Mouse (Mus musculus): ENCODE data around the gene Gpc5. TPM values are rescaled to one million over a fixed set of nuclear protein-coding genes. Genes with fewer than 3 reads are reported as not detected.

Gpc5 gene
- polyA plus RNA-seq, 1 experiment from 2014 or later, result 21.3 TPM

DNA sequence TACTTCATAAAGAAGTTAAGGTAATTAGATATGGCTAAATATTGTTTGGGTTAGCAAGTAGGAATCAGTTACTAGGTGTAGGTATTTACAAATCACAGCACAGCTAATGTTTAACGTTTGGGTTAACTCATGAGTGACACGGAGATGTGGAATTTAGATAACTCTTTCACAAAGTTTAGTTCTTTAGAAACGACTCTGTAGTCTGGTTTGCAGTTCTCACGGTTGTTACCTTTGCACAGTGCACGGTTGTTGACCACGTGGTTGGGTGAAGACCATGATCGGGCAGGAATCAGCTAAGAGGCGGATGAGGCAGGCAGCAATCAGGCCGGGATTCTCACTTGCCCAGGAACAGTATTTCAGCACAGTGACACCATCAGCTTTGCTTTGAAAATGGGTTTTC lies 26.6 kb downstream of the Gpc5 start:
- Histone ChIP-seq H3K27me3 (replicated peaks) (no peaks in the 10 kb centered on the region), H3K4me3 (replicated peaks) (no peak overlapping the region), H3K4me2 (no peak overlapping the region), H3K4me1 (no peaks in the 10 kb centered on the region), H3K9ac (replicated peaks) (no peak overlapping the region), H3K36me3 (no peaks in the 10 kb centered on the region), H3K27ac (replicated peaks) (no peak overlapping the region), H3K9me3 (replicated peaks) (no peaks in the 10 kb centered on the region)
- 88% methylated on average over 9 of the region's 9 CpGs for WGBS
- ATAC-seq (ENCODE audit: low FRiP score), result no peak

DNA sequence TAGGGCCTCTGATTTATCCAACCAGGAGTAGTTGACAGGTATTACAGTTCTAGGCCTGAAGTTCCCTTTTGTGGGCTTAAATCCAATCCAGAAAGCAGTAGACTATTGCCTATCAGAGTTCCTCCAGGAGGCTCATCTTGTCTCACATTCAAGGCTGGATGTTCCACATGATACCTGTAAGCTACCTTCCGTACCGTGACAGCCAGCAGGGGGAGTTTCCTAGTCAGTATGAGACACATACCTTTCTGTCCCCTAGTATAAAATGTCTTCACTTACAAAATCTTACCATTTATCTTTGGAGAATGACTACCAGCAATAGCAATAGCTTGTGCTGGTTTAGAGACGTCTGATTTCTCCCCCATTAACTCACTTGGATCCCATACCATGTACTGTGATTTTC lies 56.8 kb downstream of the Gpc5 start:
- H3K9ac ChIP-seq (replicated peaks), result no peak overlapping the region
- no peak overlapping the region for H3K27ac ChIP-seq (replicated peaks)
- H3K27me3 ChIP-seq (replicated peaks), result no peaks in the 10 kb centered on the region
- no peaks in the 10 kb centered on the region for H3K9me3 ChIP-seq (replicated peaks)
- H3K4me3 ChIP-seq (replicated peaks), result no peak overlapping the region
- ATAC-seq (ENCODE audit: low FRiP score), result no peak
- no peaks in the 10 kb centered on the region for H3K36me3 ChIP-seq
- 79% methylated on average over 3 of the region's 3 CpGs for WGBS
- H3K4me2 ChIP-seq, result no peak overlapping the region
- H3K4me1 ChIP-seq, result no peaks in the 10 kb centered on the region

DNA sequence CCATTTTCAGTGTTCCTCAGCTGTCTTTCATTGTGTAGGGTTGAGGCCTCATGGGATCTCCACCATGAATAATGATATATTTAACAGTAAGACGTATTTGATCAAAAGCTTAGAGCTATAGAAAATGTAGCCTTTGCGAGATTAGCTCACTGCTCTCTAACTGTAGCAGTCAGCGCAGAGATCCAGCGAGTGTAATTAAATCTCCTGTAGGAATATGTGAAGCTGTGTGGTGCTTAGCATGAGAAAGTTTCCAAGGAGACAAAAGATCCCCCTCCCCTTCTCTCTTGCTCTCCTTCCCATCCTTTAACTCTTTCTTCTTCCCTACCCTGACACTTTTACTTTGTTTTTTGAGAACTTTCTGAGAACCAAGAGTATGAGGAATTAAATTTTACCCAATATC lies 64.6 kb downstream of the Gpc5 start:
- no peak overlapping the region for H3K9ac ChIP-seq (replicated peaks)
- no peaks in the 10 kb centered on the region for H3K9me3 ChIP-seq (replicated peaks)
- no peak overlapping the region for H3K4me3 ChIP-seq (replicated peaks)
- no peaks in the 10 kb centered on the region for H3K36me3 ChIP-seq
- H3K27ac ChIP-seq (replicated peaks), result no peak overlapping the region
- no peak for ATAC-seq (ENCODE audit: low FRiP score)
- H3K4me1 ChIP-seq, result no peaks in the 10 kb centered on the region
- no peak overlapping the region for H3K4me2 ChIP-seq
- H3K27me3 ChIP-seq (replicated peaks), result no peaks in the 10 kb centered on the region
- WGBS, result 58% methylated on average over 4 of the region's 4 CpGs

DNA sequence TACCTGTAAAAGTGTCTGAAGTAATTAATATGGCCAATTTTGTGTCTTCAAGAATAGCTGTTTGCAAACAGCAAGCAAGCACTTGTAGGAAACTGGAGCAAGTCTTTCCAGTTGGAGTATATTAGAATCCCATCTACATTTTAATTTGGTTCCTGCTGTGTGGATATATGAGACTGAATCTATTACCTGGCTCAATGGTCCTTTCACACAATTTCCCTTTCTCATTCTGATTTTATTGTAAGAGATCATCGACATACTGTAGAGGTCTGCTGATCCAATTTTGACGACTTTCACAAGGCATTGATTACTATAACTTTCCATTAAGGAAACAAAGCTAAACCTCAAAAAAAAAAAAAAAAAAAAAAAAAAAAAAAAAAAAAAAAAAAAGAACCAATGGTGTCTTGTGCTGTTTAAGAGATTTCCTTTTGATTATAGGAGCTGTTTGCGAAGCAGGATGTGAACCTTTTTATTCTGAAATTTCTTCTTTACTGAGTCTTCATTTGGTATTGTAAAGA lies 85.4 kb downstream of the Gpc5 start:
- Histone ChIP-seq H3K36me3 (no peaks in the 10 kb centered on the region), H3K4me2 (no peak overlapping the region), H3K27ac (replicated peaks) (no peak overlapping the region), H3K27me3 (replicated peaks) (no peaks in the 10 kb centered on the region), H3K9ac (replicated peaks) (no peak overlapping the region), H3K4me1 (0 out of 2 replicates have a peak, but pooled peaks cover 2% of the 10 kb centered on the region), H3K4me3 (replicated peaks) (no peak overlapping the region), H3K9me3 (replicated peaks) (no peaks in the 10 kb centered on the region)
- 45% methylated on average over 3 of the region's 3 CpGs for WGBS
- no peak for ATAC-seq (ENCODE audit: low FRiP score)

DNA sequence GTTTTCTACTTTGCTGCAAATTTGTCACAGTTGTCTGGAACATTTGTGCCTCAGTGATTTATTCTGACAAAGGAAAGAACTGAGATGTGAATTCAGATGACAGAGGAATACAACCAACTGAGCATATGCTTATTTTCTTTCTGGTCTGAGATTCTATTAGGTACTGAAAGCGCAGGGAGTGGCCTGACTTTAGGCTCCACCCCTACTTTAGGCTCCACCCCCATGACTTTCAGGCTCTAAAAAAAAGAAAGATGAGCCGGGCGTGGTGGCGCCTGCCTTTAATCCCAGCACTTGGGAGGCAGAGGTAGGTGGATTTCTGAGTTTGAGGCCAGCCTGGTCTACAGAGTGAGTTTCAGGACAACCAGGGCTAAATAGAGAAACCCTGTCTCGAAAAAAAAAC lies 87.9 kb downstream of the Gpc5 start:
- no peaks in the 10 kb centered on the region for H3K9me3 ChIP-seq (replicated peaks)

DNA sequence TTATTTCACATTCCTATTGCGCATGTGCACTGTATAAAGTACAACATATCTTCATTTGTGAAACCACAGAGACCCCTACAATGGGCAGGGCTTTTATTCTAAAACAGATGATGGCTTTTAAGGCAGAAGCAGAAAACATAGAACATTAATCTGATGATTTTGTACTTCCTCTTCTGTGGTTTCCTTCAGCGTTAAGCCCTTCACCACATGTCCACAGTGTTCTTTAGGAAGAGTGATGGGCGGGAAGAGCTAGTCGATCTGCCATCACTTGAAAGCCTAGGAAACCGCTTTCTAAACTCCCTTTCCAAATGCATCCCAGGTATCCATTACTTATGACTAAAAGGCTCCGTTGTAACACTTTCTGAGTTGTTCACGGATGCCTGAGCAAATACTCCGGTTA lies 96.2 kb downstream of the Gpc5 start:
- Histone ChIP-seq H3K27me3 (replicated peaks) (no peaks in the 10 kb centered on the region), H3K4me3 (replicated peaks) (no peak overlapping the region), H3K9me3 (replicated peaks) (no peaks in the 10 kb centered on the region), H3K4me2 (no peak overlapping the region), H3K27ac (replicated peaks) (no peak overlapping the region), H3K9ac (replicated peaks) (no peak overlapping the region), H3K36me3 (no peaks in the 10 kb centered on the region), H3K4me1 (no peaks in the 10 kb centered on the region)
- whole genome bisulfite sequencing, result 86% methylated on average over 8 of the region's 8 CpGs
- no peak for ATAC-seq (ENCODE audit: low FRiP score)

More for the DNA sequence above, 87.9 kb downstream of the Gpc5 start:
- no peak for ATAC-seq (ENCODE audit: low FRiP score)
- 0 out of 2 replicates have a peak, but pooled peaks cover 2% of the 10 kb centered on the region for H3K4me1 ChIP-seq
- H3K4me3 ChIP-seq (replicated peaks), result no peak overlapping the region
- H3K9ac ChIP-seq (replicated peaks), result no peak overlapping the region
- H3K36me3 ChIP-seq, result no peaks in the 10 kb centered on the region
- H3K27ac ChIP-seq (replicated peaks), result no peak overlapping the region
- no peaks in the 10 kb centered on the region for H3K27me3 ChIP-seq (replicated peaks)
- H3K4me2 ChIP-seq, result no peak overlapping the region
- WGBS, result 77% methylated on average over 5 of the region's 5 CpGs

DNA sequence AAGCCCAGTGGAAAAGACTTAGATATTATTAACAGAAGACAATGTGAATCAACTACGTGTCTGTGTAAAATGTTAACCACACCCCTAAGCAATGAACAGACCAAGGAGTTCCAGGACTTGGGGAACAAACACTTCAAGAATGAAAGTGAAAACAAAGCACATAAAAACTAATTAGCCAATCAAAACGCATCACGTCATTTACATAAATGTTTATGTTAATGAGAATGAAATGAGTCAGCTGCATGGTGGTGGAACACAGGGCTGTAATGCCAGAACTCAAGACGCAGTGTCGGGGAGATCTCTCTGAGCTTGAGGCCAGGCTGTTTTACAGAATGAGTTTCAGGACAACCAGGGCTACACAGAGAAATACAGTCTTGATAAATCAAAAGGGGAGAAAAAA lies 136.1 kb downstream of the Gpc5 start:
- Histone ChIP-seq H3K4me3 (replicated peaks) (no peak overlapping the region), H3K4me2 (no peak overlapping the region), H3K9me3 (replicated peaks) (no peaks in the 10 kb centered on the region), H3K9ac (replicated peaks) (no peak overlapping the region), H3K36me3 (no peaks in the 10 kb centered on the region), H3K27ac (replicated peaks) (no peak overlapping the region), H3K4me1 (no peaks in the 10 kb centered on the region), H3K27me3 (replicated peaks) (no peaks in the 10 kb centered on the region)
- no peak for ATAC-seq (ENCODE audit: low FRiP score)
- 69% methylated on average over 5 of the region's 5 CpGs for WGBS

DNA sequence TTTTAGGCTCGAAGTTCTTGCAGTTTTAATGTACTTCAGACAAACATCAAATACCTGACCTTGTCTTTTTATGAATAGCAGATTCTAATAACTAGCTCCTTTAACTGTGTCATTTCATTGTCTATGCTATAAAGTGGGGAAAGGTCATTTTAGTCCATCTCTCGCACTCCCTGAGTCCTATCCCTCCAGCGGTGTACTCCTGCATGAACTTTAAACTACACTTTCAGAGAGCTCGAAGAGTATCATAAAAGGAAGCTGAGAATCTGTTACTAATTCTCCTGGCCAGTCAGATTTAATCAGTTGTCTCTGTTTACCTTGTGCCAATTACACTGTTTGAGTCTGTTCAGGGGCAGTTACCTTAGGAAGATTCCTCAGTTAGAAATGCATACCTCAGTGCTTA lies 144.4 kb downstream of the Gpc5 start:
- no peak overlapping the region for H3K4me3 ChIP-seq (replicated peaks)
- H3K36me3 ChIP-seq, result no peaks in the 10 kb centered on the region
- no peak overlapping the region for H3K9ac ChIP-seq (replicated peaks)
- 79% methylated on average over 4 of the region's 4 CpGs for WGBS
- H3K9me3 ChIP-seq (replicated peaks), result no peaks in the 10 kb centered on the region
- ATAC-seq (ENCODE audit: low FRiP score), result no peak
- H3K27ac ChIP-seq (replicated peaks), result no peak overlapping the region
- no peaks in the 10 kb centered on the region for H3K27me3 ChIP-seq (replicated peaks)
- H3K4me1 ChIP-seq, result 0 out of 2 replicates have a peak, but pooled peaks cover 2% of the 10 kb centered on the region
- H3K4me2 ChIP-seq, result no peak overlapping the region

DNA sequence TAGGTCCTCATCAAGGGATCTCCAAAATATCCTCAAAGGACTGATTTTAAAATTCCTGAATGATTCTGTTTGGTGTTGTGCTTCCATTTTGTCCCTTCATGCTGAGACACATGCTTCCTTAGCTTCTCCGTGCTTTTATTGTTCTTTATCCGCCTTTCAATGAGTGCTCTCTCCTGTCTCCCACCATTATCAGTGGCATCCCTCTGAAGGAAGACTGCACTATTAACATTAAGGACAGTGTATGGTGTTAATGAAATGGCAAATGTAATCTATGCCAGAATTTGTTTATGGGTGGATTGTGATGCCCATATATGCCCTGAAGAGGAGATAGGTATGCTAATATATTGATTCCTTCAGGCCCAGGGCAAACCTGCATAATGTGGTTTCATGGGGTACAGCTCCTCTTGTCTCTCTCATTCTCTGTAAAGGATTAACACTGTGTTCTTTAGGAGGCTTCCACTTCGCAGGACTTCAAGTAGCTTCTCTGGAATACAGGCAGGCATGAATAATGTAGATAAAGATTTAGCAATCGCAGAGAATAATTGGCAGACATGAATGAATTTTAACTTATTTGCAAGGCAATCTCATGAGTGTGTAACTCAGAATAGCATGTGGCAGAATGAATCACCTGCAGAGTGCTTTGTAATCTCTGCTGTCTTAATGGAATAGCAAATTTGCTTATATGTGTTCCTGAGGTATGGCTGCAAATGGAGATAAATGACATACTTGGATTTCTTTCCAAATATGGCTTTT lies 148.8 kb downstream of the Gpc5 start:
- Histone ChIP-seq H3K4me1 (no peaks in the 10 kb centered on the region), H3K27me3 (replicated peaks) (no peaks in the 10 kb centered on the region), H3K36me3 (no peaks in the 10 kb centered on the region), H3K27ac (replicated peaks) (no peak overlapping the region), H3K9me3 (replicated peaks) (no peaks in the 10 kb centered on the region), H3K4me2 (no peak overlapping the region), H3K4me3 (replicated peaks) (no peak overlapping the region), H3K9ac (replicated peaks) (no peak overlapping the region)
- no peak for ATAC-seq (ENCODE audit: low FRiP score)
- WGBS, result 58% methylated on average over 4 of the region's 4 CpGs

DNA sequence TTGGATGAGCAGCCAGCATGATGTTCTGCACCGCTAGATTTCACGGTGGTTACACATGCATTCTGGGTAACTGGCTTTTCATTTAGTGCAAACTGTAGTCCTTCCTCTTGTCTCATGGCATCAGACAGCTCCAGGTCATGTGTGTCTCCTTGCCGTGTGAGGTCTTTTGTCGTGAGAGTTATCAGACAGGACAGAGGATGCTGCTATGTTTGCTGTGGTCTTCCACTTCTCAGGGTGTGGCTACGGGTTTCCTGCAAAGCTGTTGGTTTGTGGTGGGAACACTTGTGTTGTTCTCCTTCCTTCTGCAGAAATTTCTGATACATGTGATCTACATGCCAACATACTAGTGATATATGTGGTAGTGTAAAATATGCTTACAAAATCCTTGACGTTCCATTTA lies 158.5 kb downstream of the Gpc5 start:
- Histone ChIP-seq H3K36me3 (no peaks in the 10 kb centered on the region), H3K27ac (replicated peaks) (no peak overlapping the region), H3K4me3 (replicated peaks) (no peak overlapping the region), H3K9me3 (replicated peaks) (no peaks in the 10 kb centered on the region), H3K27me3 (replicated peaks) (no peaks in the 10 kb centered on the region), H3K4me2 (no peak overlapping the region), H3K4me1 (no peaks in the 10 kb centered on the region), H3K9ac (replicated peaks) (no peak overlapping the region)
- WGBS, result 88% methylated on average over 6 of the region's 6 CpGs
- no peak for ATAC-seq (ENCODE audit: low FRiP score)

DNA sequence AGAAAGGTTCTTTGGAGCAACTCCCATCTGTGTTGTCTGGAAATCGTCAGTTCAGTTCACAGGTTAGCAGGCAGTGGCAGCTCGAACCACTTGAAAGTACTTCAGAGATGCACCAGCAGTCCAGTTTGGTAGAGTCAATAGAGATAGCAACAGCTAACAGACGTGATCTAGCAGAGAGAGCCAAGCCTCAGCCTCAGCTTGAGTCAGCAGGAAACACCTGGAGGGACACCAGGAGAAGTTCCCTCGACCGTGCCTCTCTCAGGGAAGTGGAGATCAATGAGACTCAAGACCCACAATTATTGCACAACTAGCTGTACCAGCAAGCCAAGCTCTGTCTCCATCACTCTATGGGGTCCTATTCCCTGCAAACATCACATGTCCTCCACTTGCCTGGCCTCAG lies 159.8 kb downstream of the Gpc5 start:
- ATAC-seq (ENCODE audit: low FRiP score), result no peak
- 80% methylated on average over 5 of the region's 5 CpGs for WGBS
- H3K4me1 ChIP-seq, result no peaks in the 10 kb centered on the region
- no peak overlapping the region for H3K9ac ChIP-seq (replicated peaks)
- no peak overlapping the region for H3K4me2 ChIP-seq
- H3K4me3 ChIP-seq (replicated peaks), result no peak overlapping the region
- H3K27me3 ChIP-seq (replicated peaks), result no peaks in the 10 kb centered on the region
- no peaks in the 10 kb centered on the region for H3K36me3 ChIP-seq
- H3K27ac ChIP-seq (replicated peaks), result no peak overlapping the region
- no peaks in the 10 kb centered on the region; the same call in 1 of the 2 replicates for H3K9me3 ChIP-seq (replicated peaks)

DNA sequence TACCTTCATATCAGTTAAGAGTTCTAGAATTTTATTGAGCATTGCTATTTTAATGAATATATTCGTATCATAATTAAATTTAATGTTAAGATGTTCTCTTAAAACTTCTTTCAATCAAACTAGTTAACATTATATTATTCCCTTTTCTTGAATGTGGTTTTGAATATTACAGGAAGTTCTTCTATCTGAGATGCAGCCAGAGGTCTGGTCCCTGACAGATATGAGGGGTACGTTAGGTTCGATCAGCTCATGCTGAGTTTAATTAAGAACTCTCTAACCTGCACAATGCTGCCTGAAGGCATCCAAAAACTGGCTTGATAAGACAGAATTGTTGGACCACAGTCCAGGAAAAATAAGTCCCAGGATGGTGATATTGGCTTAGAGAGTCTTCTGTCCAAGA lies 161.1 kb downstream of the Gpc5 start:
- WGBS, result 85% methylated on average over 3 of the region's 3 CpGs

More for the DNA sequence above, 161.1 kb downstream of the Gpc5 start:
- Histone ChIP-seq H3K27ac (replicated peaks) (no peak overlapping the region), H3K9ac (replicated peaks) (no peak overlapping the region), H3K4me3 (replicated peaks) (no peak overlapping the region), H3K36me3 (no peaks in the 10 kb centered on the region), H3K9me3 (replicated peaks) (no peaks in the 10 kb centered on the region; the same call in 1 of the 2 replicates), H3K4me2 (no peak overlapping the region), H3K4me1 (no peaks in the 10 kb centered on the region), H3K27me3 (replicated peaks) (no peaks in the 10 kb centered on the region)
- ATAC-seq (ENCODE audit: low FRiP score), result no peak
